Mouse (Mus musculus) bone marrow, adult 2 months (tissue): ENCODE measurements at regions not wholly inside any gene's neighbourhood (a gene's known extent, or its start where the extent isn't known, plus 50 kb on each side); places are given as distances from the start of the nearest gene placed in this dataset.
"Not testable (repeated sequence)": the region's sequence is repeated elsewhere in the genome, so short reads cannot be mapped to it uniquely, and the experiment has no call there.

Experiments
- CTCF ChIP-seq: fragments of 200-500 bp; IDR thresholded peaks from 2 replicates; pipeline ENCODE4 v1.5.1; 2011; ENCODE audit warnings: low read length, control low read depth; ENCODE audit not compliant: control insufficient read depth, insufficient read depth
- POLR2A ChIP-seq: fragments of 200-500 bp; IDR thresholded peaks from 2 replicates; pipeline ENCODE4 v1.6.1; 2011; ENCODE audit warnings: low read depth, mild to moderate bottlenecking, control low read depth, low read length, borderline replicate concordance; ENCODE audit not compliant: control insufficient read depth

GRCm38 (mm10) chr11:16635796-16636195 is 116.2 kb upstream of the Egfr start:
- not testable (repeated sequence) for TF ChIP-seq CTCF, POLR2A
